Mouse (Mus musculus): Measurements from ENCODE around the gene Pgrmc2.

DNA sequence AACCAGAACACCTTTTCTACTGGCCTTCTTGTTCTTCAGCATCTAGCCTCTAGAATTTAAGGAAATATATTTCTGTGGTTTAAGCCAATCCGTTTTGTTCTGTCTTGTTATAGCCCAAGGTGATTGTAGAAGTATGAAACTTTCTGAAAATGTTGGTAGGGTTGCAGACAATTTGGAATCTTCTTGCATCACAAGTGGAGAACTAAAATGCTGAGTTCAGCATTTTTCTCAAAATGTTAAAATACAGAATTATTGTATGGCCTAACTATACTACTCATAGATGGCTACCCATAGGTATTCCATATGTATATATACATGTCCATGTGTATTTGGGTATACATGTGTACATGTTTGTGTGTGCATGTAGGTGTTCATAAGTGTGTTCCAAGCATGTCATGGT is 52.1 kb downstream of the Pgrmc2 start:
- TF ChIP-seq POLR2A (IDR thresholded peaks at IDR 0.05; ENCODE audit: insufficient read length, low read depth) (no peak), POLR2AphosphoS2 (IDR thresholded peaks at IDR 0.05; ENCODE audit: insufficient read length, low read depth) (no peak), REST (IDR thresholded peaks at IDR 0.05; ENCODE audit: insufficient read depth, insufficient read length) (no peak), MAX (IDR thresholded peaks at IDR 0.05; ENCODE audit: low read depth) (no peak), USF1 (IDR thresholded peaks at IDR 0.05; ENCODE audit: low read depth) (no peak), TCF12 (IDR thresholded peaks at IDR 0.05; ENCODE audit: insufficient read depth, poor library complexity, severe bottlenecking) (no peak), E2F4 (IDR thresholded peaks at IDR 0.05; ENCODE audit: insufficient read depth) (no peak), CEBPB (IDR thresholded peaks at IDR 0.05; ENCODE audit: insufficient read depth, poor library complexity, severe bottlenecking) (no peak)
